Mouse (Mus musculus): ENCODE results near the gene Asnsd1.
"Not testable (repeated sequence)": the region's sequence is repeated elsewhere in the genome, so short reads cannot be mapped to it uniquely, and the experiment has no call there.

Gene Asnsd1

GRCm38 (mm10) chr1:53352327-53353261, at the start of gene Asnsd1, which contains the start of the genes Asdurf and Gm28551:
Gene Asnsd1, minus strand, starts transcription at chr1:53352752.
Gene Asdurf, minus strand, starts transcription at chr1:53352619.
Gene Gm28551, minus strand, starts transcription at chr1:53352667.
- DNase-seq (ENCODE audit: low spot score): peak; percentile 95

DNA sequence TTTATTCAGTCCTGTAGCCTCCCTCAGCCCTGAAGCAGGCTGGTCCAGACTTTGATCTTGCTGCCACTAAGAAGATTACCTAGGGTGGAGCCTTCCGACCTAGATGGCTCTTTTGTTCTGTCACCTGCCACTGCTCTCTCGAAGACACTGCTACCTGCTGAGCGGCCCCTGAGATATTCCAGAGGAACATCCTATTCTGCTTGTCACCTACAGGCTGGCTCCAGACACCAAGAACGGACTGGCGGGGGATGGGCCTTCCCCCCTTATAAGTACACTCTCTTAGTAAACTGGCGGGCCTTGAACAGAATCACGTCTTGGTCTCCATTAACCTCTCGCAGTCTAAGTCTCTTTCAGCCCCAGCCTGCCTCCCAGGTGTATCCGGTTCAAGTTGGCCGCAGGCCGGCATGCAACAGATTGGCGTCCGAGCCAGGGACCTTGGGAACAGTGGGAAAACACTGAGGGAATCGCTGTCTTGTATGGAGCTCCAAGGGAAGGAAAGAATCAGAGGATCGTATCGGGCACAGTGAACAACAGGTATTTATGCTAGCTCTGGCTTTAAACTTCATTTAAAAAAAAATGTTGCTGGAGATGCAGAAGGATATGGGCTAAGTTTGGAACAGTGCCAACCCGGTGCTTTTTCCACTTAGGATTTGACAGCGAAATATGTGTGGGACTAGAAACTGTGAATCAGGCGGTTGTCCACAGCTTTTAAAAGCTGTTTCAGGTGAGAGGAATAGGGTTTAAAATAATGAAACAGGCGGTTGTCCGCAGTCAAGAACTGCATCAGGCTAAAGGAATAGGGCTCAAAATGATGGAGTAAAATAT, 41.6 kb upstream of the Asnsd1 start:
- DNase-seq (ENCODE audit: low spot score): peak; percentile 3

- DNase-seq (ENCODE audit: low spot score): no peak
Measured at GRCm38 (mm10) chr1:53388762-53389161, 36.2 kb upstream of the Asnsd1 start.

GRCm38 (mm10) chr1:53384085-53384688, 31.6 kb upstream of the Asnsd1 start:
- no peak for DNase-seq (ENCODE audit: low spot score)

DNA sequence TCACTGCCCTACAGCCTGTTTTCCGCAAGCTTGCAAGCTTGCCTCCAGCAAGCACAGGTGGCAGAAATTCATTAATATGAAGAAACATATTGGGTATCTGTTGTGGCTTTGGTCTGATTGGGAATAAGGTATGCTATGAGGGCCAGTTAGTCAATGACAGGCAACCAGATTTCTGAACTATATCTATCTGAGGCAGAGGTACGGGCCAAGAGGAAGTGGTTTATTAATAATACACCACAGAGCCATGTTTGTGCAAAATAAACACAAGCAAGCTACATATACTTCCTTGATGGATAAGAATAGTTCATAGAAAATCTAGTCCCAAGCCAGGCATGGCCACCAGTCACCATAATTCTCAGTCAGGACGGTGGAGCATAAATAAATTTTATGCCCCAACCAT, 25.2 kb upstream of the Asnsd1 start:
- no peak for DNase-seq (ENCODE audit: low spot score)

DNA sequence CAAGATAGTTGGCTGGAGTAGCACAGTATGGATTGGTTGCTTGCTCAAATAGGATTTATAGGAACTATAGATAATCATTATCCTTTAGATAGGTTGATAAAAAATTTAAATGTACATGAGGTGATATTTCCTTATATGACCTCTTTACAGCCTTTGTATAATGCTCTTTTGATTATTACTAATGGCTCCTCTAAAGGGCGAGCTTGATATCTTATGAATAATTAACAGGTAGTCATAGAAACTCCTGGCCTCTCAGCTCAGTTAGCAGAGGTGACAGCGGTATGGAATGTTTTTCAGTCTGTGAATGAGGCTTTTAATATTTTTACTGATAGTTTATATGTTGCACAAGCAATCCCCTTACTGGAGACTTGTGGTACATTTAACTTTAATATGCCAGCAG, 23.4 kb upstream of the Asnsd1 start:
- DNase-seq (ENCODE audit: low spot score): not testable (repeated sequence)

DNA sequence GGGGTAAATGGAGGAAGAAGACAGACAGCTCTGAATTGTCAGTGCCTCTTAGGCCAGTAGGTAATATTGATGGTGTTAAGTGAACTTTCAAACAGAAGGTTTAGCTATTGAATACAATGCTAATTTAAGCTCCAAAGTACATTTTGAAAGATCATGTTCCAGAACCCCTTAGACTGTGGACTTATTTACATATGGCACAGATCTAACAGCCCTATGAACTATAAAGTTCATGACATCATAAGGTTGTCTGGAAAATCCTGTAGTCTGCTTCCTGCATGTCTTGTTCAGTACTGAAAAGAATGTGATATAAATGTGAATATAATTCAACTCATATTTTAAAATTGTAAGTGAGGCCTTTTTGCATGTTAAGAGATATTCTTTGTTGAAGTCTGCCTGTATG, 6.4 kb upstream of the Asnsd1 start:
- DNase-seq (ENCODE audit: low spot score): no peak

GRCm38 (mm10) chr1:53341071-53341470, 11.5 kb downstream of the Asnsd1 start:
- DNase-seq (ENCODE audit: low spot score): no peak

- not testable (repeated sequence) for DNase-seq (ENCODE audit: low spot score)
Measured at GRCm38 (mm10) chr1:53337403-53337802, 15.1 kb downstream of the Asnsd1 start.

GRCm38 (mm10) chr1:53335465-53335864, 17.1 kb downstream of the Asnsd1 start:
- no peak for DNase-seq (ENCODE audit: low spot score)

- not testable (repeated sequence) for DNase-seq (ENCODE audit: low spot score)
Measured at GRCm38 (mm10) chr1:53333527-53333926, 19.0 kb downstream of the Asnsd1 start.

- no peak for DNase-seq (ENCODE audit: low spot score)
Measured at GRCm38 (mm10) chr1:53324827-53325494, 27.6 kb downstream of the Asnsd1 start.

DNA sequence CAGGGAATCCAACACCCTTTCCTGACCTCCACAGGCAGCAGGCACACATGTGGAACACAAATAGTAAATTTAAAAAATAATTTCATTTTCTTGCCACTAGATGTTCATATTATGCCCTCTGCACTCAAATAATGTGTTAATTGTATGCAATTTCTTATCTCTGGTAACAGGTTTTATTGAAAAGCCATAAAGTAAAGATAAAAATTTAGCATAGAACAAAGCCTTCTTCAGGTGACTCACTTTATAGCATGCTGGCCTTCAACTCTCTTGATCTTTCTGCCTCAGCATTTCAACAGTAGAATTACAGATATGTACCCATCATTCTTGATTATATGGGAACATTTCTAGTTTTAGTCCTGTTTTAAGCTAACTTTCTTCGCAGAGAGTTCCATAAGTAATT, 28.3 kb downstream of the Asnsd1 start:
- no peak for DNase-seq (ENCODE audit: low spot score)

DNA sequence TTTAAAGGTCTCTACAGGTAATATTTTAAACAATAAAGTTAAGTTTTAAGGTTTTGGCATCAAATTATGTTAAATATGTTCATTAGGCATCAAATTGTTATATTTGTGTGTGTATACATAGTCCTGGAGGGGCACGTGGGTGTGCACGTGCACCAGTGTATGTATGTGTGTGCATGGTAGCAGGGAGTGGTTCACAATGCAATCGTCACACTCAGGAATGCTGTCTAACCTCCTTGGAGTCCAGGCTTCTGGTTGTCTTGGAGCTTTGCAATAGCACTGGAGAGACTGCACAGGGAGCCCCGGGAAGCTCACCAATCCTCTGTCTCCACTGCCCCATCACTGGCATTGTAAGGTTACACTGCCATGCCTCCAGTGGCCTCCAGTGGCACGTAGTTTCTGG, 29.3 kb downstream of the Asnsd1 start:
- no peak for DNase-seq (ENCODE audit: low spot score)

DNA sequence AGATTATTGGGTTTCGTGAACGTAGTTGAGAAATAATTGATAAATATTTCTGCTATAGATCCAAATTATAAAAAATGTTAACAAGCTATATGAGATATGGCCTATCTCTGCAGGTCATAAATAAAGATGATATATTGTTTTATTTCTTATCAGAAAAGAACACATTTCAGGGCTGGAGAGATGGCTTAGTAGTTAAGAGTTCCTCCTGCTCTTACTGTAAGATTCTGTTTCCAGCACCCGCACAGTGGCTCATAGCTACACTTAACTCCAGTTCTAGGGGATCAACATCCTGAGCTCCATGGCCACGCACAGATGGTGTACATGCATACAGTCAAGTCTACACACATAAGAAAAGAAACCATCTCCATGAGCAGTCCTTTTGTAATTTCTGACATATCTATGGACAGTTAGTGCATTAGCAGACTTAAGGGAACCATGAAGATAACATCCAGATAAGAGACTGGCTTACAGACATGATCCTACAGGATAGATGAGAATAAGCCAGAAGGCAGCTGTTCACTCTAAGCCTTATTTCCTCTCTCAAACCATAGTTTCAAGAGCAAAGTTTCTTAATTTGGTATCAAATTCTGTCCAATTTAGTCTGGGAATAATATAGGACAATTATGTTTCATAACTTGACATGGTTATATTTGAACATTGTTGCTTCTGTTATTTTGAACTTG, 30.7 kb downstream of the Asnsd1 start:
- DNase-seq (ENCODE audit: low spot score): no peak

DNA sequence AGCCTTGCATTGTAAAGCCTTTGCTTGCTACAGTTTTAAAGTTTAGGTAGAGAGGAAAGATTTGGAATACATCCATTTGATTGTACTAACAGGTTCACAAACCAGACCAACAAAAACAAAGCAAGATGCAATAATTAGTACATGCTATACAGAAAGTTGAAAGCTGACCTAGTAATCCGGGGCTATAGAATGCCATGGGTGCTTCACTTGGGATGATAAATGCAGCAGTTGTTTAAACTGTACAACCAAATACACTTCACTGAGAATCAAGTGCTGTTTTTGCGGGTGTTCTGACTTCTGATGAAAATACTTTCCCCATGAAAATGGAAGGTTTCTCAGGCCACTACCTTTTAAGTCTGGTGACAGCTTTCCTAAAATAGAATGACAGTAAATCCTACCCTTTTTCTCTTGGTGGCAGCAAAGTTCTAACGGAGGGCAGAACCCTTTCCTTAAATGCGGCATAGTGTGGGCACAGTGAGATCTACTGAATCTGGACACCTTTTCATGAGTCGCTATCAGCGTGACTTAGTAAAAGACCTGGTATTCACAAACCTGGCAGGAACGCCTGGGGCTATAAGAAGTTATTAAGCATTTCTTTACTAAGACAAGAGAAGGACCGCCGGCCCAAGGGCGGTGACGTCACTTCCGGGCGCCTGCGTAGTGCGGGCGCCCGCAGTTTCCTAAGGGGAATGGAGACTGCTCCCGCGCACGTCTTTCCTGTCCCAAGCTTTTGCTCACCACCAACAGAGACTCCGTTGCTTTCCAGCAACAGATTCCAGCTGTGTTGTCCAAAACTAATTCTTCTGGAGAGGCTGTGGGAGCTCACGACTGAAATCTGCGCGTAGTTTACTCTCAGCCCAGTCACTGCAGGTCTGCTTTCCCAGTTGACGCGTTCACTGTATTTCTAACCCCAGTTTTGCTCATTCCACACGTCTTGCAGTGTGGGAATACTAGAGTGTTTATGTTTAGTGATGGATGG, 39.3 kb downstream of the Asnsd1 start, which contains the start of gene Osgepl1:
TSS of gene Osgepl1 (plus strand) at position 636 of the 979 bp plus-strand sequence.
- peak; percentile 71 for DNase-seq (ENCODE audit: low spot score)

DNA sequence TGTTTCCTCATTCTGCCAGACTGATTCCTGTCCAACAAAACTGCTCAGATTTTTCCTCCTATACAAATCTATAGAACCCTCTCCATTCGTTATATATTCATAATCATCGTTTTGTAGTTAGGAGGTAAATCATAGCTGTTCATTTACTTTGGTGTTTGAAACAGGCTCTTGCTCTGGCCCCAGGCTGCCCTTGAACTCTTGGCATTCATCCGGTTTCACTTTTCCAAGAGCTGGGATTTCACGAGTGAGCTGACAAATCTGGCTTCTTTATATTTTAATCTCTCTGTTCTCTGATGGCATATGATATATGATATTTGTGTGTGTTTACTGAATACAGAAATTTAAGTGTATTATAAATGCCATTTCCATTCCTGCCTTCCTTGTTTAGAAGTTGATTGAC, 52.0 kb downstream of the Asnsd1 start:
- no peak for DNase-seq (ENCODE audit: low spot score)

- DNase-seq (ENCODE audit: low spot score): peak; percentile 93
Measured at GRCm38 (mm10) chr1:53296581-53297383, 55.8 kb downstream of the Asnsd1 start, which contains the start of the genes Pms1, Ormdl1 and Gm28778. Gene Pms1, minus strand, starts transcription at chr1:53297018. Gene Ormdl1, plus strand, starts transcription at chr1:53297095. Gene Gm28778, plus strand, starts transcription at chr1:53297111.

Measured in ovary, postnatal 14 days (tissue).